Mouse (Mus musculus): ENCODE measurements around the gene Rnase9. TPM values are rescaled to one million over a fixed set of nuclear protein-coding genes. Genes with fewer than 3 reads are reported as not detected.
A peak's percentile ranks its signal among the peaks of the same experiment; 100 is the strongest.
"Not testable (repeated sequence)": the region's sequence is repeated elsewhere in the genome, so short reads cannot be mapped to it uniquely, and the experiment has no call there.

The Rnase9 gene
- total and polyA plus RNA-seq, 3 experiments = 0.11 TPM; not detected in 2

GRCm38 (mm10) chr14:51027387-51028155 is 14.1 kb downstream of the Rnase9 start:
- H3K36me3 ChIP-seq (replicated peaks) = no peaks in the 10 kb centered on the region
- ATAC-seq (ENCODE audit: extremely low read depth, insufficient number of reproducible peaks, low FRiP score, poor library complexity, severe bottlenecking) = no peak
- H3K4me3 ChIP-seq (ENCODE audit: low read depth, low read length) = no peak overlapping the region
- TF ChIP-seq TAL1 (conservative IDR thresholded peaks at IDR 0.05; ENCODE audit: low read depth, low read length) = no peak
- TF ChIP-seq GATA2 (IDR thresholded peaks at IDR 0.05; ENCODE audit: borderline replicate concordance, low read depth, low read length) = no peak
- no peak for TF ChIP-seq CTCF (IDR thresholded peaks at IDR 0.05; ENCODE audit: low read depth, low read length)
- no peak for TF ChIP-seq GATA1 (IDR thresholded peaks at IDR 0.05; ENCODE audit: borderline replicate concordance, low read length)
- TF ChIP-seq POLR2AphosphoS5 (IDR thresholded peaks at IDR 0.05; ENCODE audit: insufficient replicate concordance, low read depth, low read length) = no peak
- peaks cover 7% of the 10 kb centered on the region; the same call in 1 of the 2 replicates for H3K27me3 ChIP-seq (ENCODE audit: insufficient read depth, low read length)
- DNase-seq (ENCODE audit: low spot score) = no peak
- H3K4me1 ChIP-seq (ENCODE audit: insufficient read depth, low read depth, low read length) = peaks cover 7% of the 10 kb centered on the region
- no peaks in the 10 kb centered on the region for H3K9me3 ChIP-seq (replicated peaks)

GRCm38 (mm10) chr14:51026391-51027133 is 15.1 kb downstream of the Rnase9 start:
- Histone ChIP-seq H3K27me3 (ENCODE audit: insufficient read depth, low read length) (peaks cover 3% of the 10 kb centered on the region; the same call in 1 of the 2 replicates), H3K36me3 (replicated peaks) (no peaks in the 10 kb centered on the region), H3K4me3 (ENCODE audit: low read depth, low read length) (no peak overlapping the region), H3K9me3 (replicated peaks) (no peaks in the 10 kb centered on the region), H3K4me1 (ENCODE audit: insufficient read depth, low read depth, low read length) (peaks cover 7% of the 10 kb centered on the region)
- TF ChIP-seq POLR2AphosphoS5 (IDR thresholded peaks at IDR 0.05; ENCODE audit: insufficient replicate concordance, low read depth, low read length) (no peak), CTCF (IDR thresholded peaks at IDR 0.05; ENCODE audit: low read depth, low read length) (0 out of 2 replicates have a peak, but pooled peaks have one; percentile 17)
- ATAC-seq (ENCODE audit: extremely low read depth, insufficient number of reproducible peaks, low FRiP score, poor library complexity, severe bottlenecking) (peak; percentile 57), DNase-seq (ENCODE audit: low spot score) (peak; percentile 2)

- H3K9me3 ChIP-seq (replicated peaks) = no peaks in the 10 kb centered on the region
- no peaks in the 10 kb centered on the region for H3K36me3 ChIP-seq (replicated peaks)
- TF ChIP-seq GATA2 (IDR thresholded peaks at IDR 0.05; ENCODE audit: borderline replicate concordance, low read depth, low read length) = no peak
- TF ChIP-seq POLR2AphosphoS5 (IDR thresholded peaks at IDR 0.05; ENCODE audit: insufficient replicate concordance, low read depth, low read length) = no peak
- no peak for TF ChIP-seq TAL1 (conservative IDR thresholded peaks at IDR 0.05; ENCODE audit: low read depth, low read length)
- TF ChIP-seq GATA1 (IDR thresholded peaks at IDR 0.05; ENCODE audit: borderline replicate concordance, low read length) = no peak
- H3K27me3 ChIP-seq (ENCODE audit: insufficient read depth, low read length) = peaks cover 3% of the 10 kb centered on the region; the same call in 1 of the 2 replicates
- ATAC-seq (ENCODE audit: extremely low read depth, insufficient number of reproducible peaks, low FRiP score, poor library complexity, severe bottlenecking) (no peak), DNase-seq (ENCODE audit: low spot score) (no peak)
- H3K4me3 ChIP-seq (ENCODE audit: low read depth, low read length) = no peak overlapping the region
- H3K4me1 ChIP-seq (ENCODE audit: insufficient read depth, low read depth, low read length) = peaks cover 7% of the 10 kb centered on the region
Observed at GRCm38 (mm10) chr14:51024820-51025219, 16.8 kb downstream of the Rnase9 start.

GRCm38 (mm10) chr14:51023457-51023856 is 18.2 kb downstream of the Rnase9 start:
- Histone ChIP-seq H3K9me3 (replicated peaks) (no peaks in the 10 kb centered on the region), H3K36me3 (replicated peaks) (no peaks in the 10 kb centered on the region), H3K27me3 (ENCODE audit: insufficient read depth, low read length) (peaks cover 3% of the 10 kb centered on the region; the same call in 1 of the 2 replicates), H3K4me1 (ENCODE audit: insufficient read depth, low read depth, low read length) (peaks cover 7% of the 10 kb centered on the region), H3K4me3 (ENCODE audit: low read depth, low read length) (no peak overlapping the region)
- ATAC-seq (ENCODE audit: extremely low read depth, insufficient number of reproducible peaks, low FRiP score, poor library complexity, severe bottlenecking) = no peak
- TF ChIP-seq POLR2AphosphoS5 (IDR thresholded peaks at IDR 0.05; ENCODE audit: insufficient replicate concordance, low read depth, low read length) (no peak), GATA2 (IDR thresholded peaks at IDR 0.05; ENCODE audit: borderline replicate concordance, low read depth, low read length) (no peak), CTCF (IDR thresholded peaks at IDR 0.05; ENCODE audit: low read depth, low read length) (no peak), GATA1 (IDR thresholded peaks at IDR 0.05; ENCODE audit: borderline replicate concordance, low read length) (no peak), TAL1 (conservative IDR thresholded peaks at IDR 0.05; ENCODE audit: low read depth, low read length) (no peak)
- DNase-seq (ENCODE audit: low spot score) = no peak

- no peak for ATAC-seq (ENCODE audit: extremely low read depth, insufficient number of reproducible peaks, low FRiP score, poor library complexity, severe bottlenecking)
- H3K4me3 ChIP-seq (ENCODE audit: low read depth, low read length) = no peak overlapping the region
- TF ChIP-seq GATA1 (IDR thresholded peaks at IDR 0.05; ENCODE audit: borderline replicate concordance, low read length) (no peak), GATA2 (IDR thresholded peaks at IDR 0.05; ENCODE audit: borderline replicate concordance, low read depth, low read length) (no peak), CTCF (IDR thresholded peaks at IDR 0.05; ENCODE audit: low read depth, low read length) (no peak), POLR2AphosphoS5 (IDR thresholded peaks at IDR 0.05; ENCODE audit: insufficient replicate concordance, low read depth, low read length) (no peak), TAL1 (conservative IDR thresholded peaks at IDR 0.05; ENCODE audit: low read depth, low read length) (no peak)
- H3K4me1 ChIP-seq (ENCODE audit: insufficient read depth, low read depth, low read length) = no peaks in the 10 kb centered on the region
- no peaks in the 10 kb centered on the region; the same call in 1 of the 2 replicates for H3K27me3 ChIP-seq (ENCODE audit: insufficient read depth, low read length)
- DNase-seq (ENCODE audit: low spot score) = no peak
- H3K9me3 ChIP-seq (replicated peaks) = no peaks in the 10 kb centered on the region
- H3K36me3 ChIP-seq (replicated peaks) = no peaks in the 10 kb centered on the region
Observed at GRCm38 (mm10) chr14:51017256-51017655, 24.4 kb downstream of the Rnase9 start.

GRCm38 (mm10) chr14:51015780-51016179 is 25.9 kb downstream of the Rnase9 start:
- Histone ChIP-seq H3K27me3 (ENCODE audit: insufficient read depth, low read length) (no peaks in the 10 kb centered on the region; the same call in 1 of the 2 replicates), H3K9me3 (replicated peaks) (no peaks in the 10 kb centered on the region), H3K36me3 (replicated peaks) (no peaks in the 10 kb centered on the region), H3K4me1 (ENCODE audit: insufficient read depth, low read depth, low read length) (no peaks in the 10 kb centered on the region), H3K4me3 (ENCODE audit: low read depth, low read length) (no peak overlapping the region)
- DNase-seq (ENCODE audit: low spot score) = no peak
- ATAC-seq (ENCODE audit: extremely low read depth, insufficient number of reproducible peaks, low FRiP score, poor library complexity, severe bottlenecking) = no peak
- TF ChIP-seq POLR2AphosphoS5 (IDR thresholded peaks at IDR 0.05; ENCODE audit: insufficient replicate concordance, low read depth, low read length) (no peak), GATA1 (IDR thresholded peaks at IDR 0.05; ENCODE audit: borderline replicate concordance, low read length) (no peak), CTCF (IDR thresholded peaks at IDR 0.05; ENCODE audit: low read depth, low read length) (no peak), GATA2 (IDR thresholded peaks at IDR 0.05; ENCODE audit: borderline replicate concordance, low read depth, low read length) (no peak), TAL1 (conservative IDR thresholded peaks at IDR 0.05; ENCODE audit: low read depth, low read length) (no peak)

GRCm38 (mm10) chr14:51014724-51015123 is 26.9 kb downstream of the Rnase9 start:
- H3K27me3 ChIP-seq (ENCODE audit: insufficient read depth, low read length) = not testable (repeated sequence)

More at GRCm38 (mm10) chr14:51014724-51015123, 26.9 kb downstream of the Rnase9 start:
- not testable (repeated sequence) for H3K4me3 ChIP-seq (ENCODE audit: low read depth, low read length); H3K9me3 ChIP-seq (replicated peaks); ATAC-seq (ENCODE audit: extremely low read depth, insufficient number of reproducible peaks, low FRiP score, poor library complexity, severe bottlenecking); H3K4me1 ChIP-seq (ENCODE audit: insufficient read depth, low read depth, low read length); DNase-seq (ENCODE audit: low spot score); H3K36me3 ChIP-seq (replicated peaks)

All from G1E (cell line).